Mouse (Mus musculus) mature B cell (primary cell): Measurements from ENCODE around the gene Nxf1.

Experiments used
- in situ Hi-C: fragments of 300-500 bp; cut with MboI; formaldehyde crosslinking; loops from 2 replicates; pipeline ENCODE4 v1.14.3; 2019

Gene Nxf1

GRCm38 (mm10) chr19:8819596-8820423 lies 62.9 kb downstream of the Nxf1 start, which contains the start of gene Hnrnpul2:
Gene Hnrnpul2 (plus strand): TSS chr19:8820010.
- in situ Hi-C loops: no loop called here
